In genomic region chr12:105988434-105988833, GRCm38 (mm10) we compare ENCODE assay signal across 16 mouse cellular contexts.
"Had no signal": no experiment of that assay in that cellular context is flagged by ENCODE, and none has a peak within 500 bp of the region (broad histone marks: within the 10 kb centered on the region; RNA-seq: fewer than 3 reads in every experiment).

No protein-coding gene starts in this region.

- H3K27ac ChIP-seq: kidney, postnatal 0 days; left cerebral cortex, adult 2 months; lung, embryonic 15.5 days had no signal

- H3K36me3 ChIP-seq: lung, embryonic 15.5 days had no signal

- DNase-seq: kidney, adult 2 months; kidney, postnatal 36 days; layer of hippocampus, postnatal 36 days; lung, adult 18-20 months; lung, postnatal 10 days; lung, postnatal 36 days; midbrain, embryonic 14.5 days; right cerebral cortex, postnatal 14 days; right cerebral cortex, postnatal 4 days; thymus, adult 18-20 months; thymus, postnatal 36 days had no signal

- H3K9ac ChIP-seq: lung, embryonic 15.5 days had no signal

- H3K4me2 ChIP-seq: lung, embryonic 15.5 days; midbrain, embryonic 11.5 days had no signal

- H3K9me3 ChIP-seq: lung, embryonic 15.5 days had no signal

- H3K27me3 ChIP-seq: lung, embryonic 15.5 days had no signal

- H3K4me3 ChIP-seq: left cerebral cortex, adult 2 months; lung, embryonic 15.5 days had no signal

- H3K4me1 ChIP-seq: lung, embryonic 15.5 days had no signal

- ATAC-seq: intestine, postnatal 0 days had no signal
